Mouse (Mus musculus) skeletal muscle tissue, postnatal 0 days (tissue): Measurements from ENCODE around the gene Cyb5r1. TPM values are rescaled to one million over a fixed set of nuclear protein-coding genes. Genes with fewer than 3 reads are reported as not detected.

Experiments
- polyA plus RNA-seq: library from polyadenylated mRNA; unstranded; fragments of >200 nt; fragmentation: Nextera tagmentation; extraction: Ambion mirVana; gene quantifications from 2 replicates; pipeline ENCODE4 v1.2.1, GENCODE M21; 2015

Gene Cyb5r1
- polyA plus RNA-seq = 77.3 and 86.6 TPM in 2 replicates

GRCm38 (mm10) chr1:134405509-134406413 lies at the start of gene Cyb5r1:
Gene Cyb5r1 (plus strand): TSS chr1:134405559.

GRCm38 (mm10) chr1:134361857-134362212 lies 43.5 kb upstream of the Cyb5r1 start, which contains the start of gene Tmem183a:
Gene Tmem183a (minus strand): TSS chr1:134361979.

GRCm38 (mm10) chr1:134385666-134386065 lies 19.7 kb upstream of the Cyb5r1 start, which contains the start of gene 4933406M09Rik:
Gene 4933406M09Rik (plus strand): TSS chr1:134385940.

GRCm38 (mm10) chr1:134415168-134415831 lies 9.9 kb downstream of the Cyb5r1 start, which contains the start of gene Adipor1:
Gene Adipor1 (plus strand): TSS chr1:134415378.

GRCm38 (mm10) chr1:134454904-134455824 lies 49.8 kb downstream of the Cyb5r1 start, which contains the start of gene Klhl12:
Gene Klhl12 (plus strand): TSS chr1:134455531.

Other genes with a start within 250 kb of the Cyb5r1 start
- 36.1 and 40.1 TPM in 2 replicates for gene Chil1, start 223.4 kb upstream of the Cyb5r1 start, polyA plus RNA-seq
- 252 and 318 TPM in 2 replicates for gene Mybph, start 212.1 kb upstream of the Cyb5r1 start, polyA plus RNA-seq
- 1.1 and 1.5 TPM in 2 replicates for gene Adora1, start 170.1 kb upstream of the Cyb5r1 start, polyA plus RNA-seq
- gene Myog, start 115.6 kb upstream of the Cyb5r1 start, polyA plus RNA-seq = 349 and 369 TPM in 2 replicates
- gene Ppfia4, start 72.6 kb upstream of the Cyb5r1 start, polyA plus RNA-seq = 14.6 and 17.4 TPM in 2 replicates
- gene Tmem183a, start 43.6 kb upstream of the Cyb5r1 start, polyA plus RNA-seq = 27.1 and 34.4 TPM in 2 replicates
- gene 4933406M09Rik, start 19.6 kb upstream of the Cyb5r1 start, polyA plus RNA-seq = not detected in 2 replicates
- gene Adipor1, start 9.8 kb downstream of the Cyb5r1 start, polyA plus RNA-seq = 106 and 110 TPM in 2 replicates
- gene Klhl12, start 50.0 kb downstream of the Cyb5r1 start, polyA plus RNA-seq = 9.6 and 11.0 TPM in 2 replicates
- gene Rabif, start 89.1 kb downstream of the Cyb5r1 start, polyA plus RNA-seq = 17.0 and 18.3 TPM in 2 replicates
- not detected in 2 replicates for gene Mgat4e, start 144.1 kb downstream of the Cyb5r1 start, polyA plus RNA-seq
- gene Kdm5b, start 154.6 kb downstream of the Cyb5r1 start, polyA plus RNA-seq = 15.8 and 17.1 TPM in 2 replicates
- gene Syt2, start 241.1 kb downstream of the Cyb5r1 start, polyA plus RNA-seq = 0.14 and 0.17 TPM in 2 replicates